Mouse (Mus musculus): ENCODE data around the gene Rpp30.

Gene Rpp30

DNA sequence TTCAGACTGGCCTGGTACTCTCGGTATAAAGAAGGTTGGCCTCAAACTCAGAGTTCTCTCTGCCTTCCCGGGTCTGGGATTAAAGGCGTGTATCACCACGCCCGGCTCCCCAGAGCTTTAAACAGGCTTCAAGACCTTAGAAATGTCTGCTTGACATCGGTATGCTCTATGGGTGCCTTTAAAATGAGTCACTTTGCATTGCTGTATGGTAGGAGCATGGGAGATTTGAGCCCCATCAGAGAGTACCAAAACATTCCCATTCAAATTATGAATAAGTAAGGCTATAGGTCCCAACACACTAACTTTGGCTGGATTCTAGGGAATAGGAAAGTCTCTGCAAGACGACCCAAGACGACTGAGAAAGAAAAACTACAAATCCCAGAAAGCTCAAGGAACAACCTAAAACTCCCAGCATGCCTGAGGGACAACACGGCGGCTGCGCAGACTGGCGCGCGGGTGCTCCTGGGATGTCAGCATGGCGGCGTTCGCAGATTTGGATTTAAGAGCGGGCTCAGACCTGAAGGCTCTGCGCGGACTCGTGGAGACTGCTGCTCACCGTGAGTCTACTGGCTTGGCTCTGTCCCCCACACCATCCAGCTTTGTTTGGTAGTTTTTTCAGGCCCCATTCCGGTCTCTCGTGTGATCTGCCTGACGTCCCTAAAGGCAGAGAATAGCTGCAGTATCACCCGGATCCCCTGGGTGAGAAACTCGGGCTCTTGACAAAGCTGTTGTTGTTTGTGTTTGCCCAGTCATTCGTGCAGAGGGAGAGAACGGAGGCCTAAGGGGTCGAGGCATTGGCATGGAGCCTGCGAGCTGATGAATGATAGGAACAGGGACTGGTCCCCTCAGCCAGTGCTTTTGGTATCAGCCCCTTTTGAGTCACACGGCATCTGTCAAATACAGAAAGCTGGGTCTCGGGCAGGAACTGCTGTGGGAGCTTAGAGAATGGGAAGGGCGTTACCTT is at the start of gene Rpp30:
TSS of gene Rpp30 (plus strand) at position 455 of the 964 bp plus-strand sequence.
- in situ Hi-C loops (cut with MboI, MseI), result no loop called here

DNA sequence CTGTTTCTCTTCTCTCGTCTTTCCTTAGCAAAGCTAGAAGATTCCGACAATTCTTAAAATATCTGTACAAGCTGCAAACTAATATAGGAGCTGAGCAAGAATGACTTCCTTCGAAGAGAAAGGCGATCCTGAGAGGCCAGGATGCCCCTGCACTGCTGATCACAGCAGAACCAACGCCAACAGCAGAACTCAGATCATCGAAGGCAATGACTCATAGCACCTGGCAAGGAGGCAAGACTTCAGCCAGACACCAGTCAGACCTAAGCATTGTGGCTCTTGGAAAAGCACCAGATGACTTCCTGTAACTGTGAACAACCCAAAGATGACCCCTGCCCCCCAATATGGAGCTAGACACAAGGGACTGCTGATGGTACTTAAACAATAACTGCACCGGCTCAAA is 37.5 kb upstream of the Rpp30 start:
- in situ Hi-C loops (cut with MboI, MseI), result no loop called here

DNA sequence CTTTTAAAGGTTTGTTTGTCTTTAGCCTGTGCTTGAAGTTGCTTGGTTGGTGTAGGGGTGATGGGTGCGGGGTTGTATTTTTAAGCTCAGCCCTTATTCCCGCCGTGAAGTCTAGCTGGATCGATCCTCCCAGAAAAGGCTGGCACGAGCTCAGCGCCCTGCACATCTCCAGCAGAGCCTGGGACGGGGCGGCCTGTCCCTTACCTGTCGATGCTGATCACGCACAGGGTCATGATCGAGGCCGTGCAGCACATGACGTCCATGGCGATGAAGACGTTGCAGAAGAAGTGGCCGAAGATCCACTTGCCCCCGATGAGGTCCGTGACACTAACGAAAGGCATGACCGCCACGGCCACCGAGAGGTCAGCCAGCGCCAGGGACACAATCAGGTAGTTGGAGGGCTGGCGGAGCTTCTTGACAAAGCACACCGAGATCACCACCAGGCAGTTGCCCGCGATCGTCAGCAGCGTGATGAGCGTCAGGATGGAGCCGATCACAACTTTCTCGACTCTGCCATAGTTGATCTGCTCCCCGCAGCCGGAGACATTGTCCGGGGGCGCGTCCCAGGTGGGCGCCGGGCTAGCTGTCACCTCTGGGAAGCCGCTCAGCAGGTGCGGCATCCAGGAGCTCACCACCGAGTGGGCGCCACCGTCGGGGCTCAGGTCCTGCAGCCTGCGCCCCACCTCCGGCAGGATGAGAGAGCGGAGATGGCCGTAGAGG is 26.9 kb upstream of the Rpp30 start:
- in situ Hi-C loops (cut with MboI, MseI), result no loop called here

DNA sequence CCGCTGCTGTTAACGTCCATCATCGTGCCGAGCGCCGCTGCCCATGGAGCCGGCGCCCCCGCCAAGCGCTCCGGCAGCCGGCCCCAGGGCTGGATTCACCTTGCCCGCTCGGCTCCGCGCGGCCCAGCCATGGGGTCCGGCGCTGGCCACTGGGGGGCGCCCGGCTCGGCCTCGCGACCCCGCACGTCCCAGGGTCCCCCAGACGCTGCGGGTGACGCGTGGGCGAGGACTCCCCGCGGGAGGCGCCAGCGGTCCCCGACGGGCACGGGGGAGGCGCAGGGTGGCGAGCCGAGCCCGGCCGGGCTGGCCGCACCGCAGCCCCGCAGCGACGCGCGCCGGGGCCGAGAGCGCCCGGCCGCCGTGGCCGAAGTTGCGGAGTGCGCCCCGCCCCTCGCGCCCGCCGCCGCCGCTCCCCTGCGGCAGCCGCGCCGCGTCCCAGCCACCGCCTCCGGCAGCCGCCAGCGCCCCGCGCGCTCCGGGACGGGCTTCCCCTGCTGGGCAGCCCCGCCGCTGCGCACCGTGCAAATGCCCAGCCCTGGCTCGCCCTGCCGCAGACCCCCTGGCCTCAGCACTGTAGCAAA is 26.2 kb upstream of the Rpp30 start, which contains the start of gene Htr7:
TSS of gene Htr7 (minus strand) at position 277 of the 581 bp plus-strand sequence.
- in situ Hi-C loops (cut with MboI, MseI), result no loop called here

DNA sequence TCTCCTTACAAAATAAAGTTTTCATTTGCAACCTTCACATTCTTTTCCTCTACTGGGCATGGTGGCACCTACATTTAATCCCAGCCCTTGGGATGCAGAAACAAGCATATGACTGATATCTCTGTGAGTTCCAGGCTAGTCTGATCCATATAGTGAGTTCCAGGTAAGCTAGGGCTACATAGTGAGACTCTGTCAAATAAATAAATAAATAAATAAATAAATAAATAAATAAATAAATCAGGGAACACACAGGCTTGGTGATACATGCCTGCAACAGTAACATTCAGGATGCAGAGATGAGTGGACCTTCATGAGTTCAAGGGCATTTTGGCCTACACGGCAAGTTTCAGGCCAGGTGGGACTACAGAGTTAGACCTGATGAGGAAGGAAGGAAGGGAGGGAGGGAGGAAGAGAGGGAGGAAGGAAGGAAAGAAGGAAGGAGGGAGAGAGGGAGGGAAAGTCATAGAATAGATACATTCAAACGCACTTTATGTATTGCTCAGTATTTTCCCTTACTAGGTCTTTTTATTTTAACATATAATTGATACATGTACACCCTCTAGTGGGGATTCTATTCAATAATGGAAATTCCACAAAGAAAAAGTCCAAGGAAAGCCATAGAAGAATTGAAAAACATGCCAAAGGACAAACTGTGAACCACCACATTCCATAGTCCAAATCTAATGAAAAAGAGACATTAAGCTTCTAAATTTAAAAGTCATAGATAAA is 20.6 kb upstream of the Rpp30 start:
- in situ Hi-C loops (cut with MboI, MseI), result no loop called here

DNA sequence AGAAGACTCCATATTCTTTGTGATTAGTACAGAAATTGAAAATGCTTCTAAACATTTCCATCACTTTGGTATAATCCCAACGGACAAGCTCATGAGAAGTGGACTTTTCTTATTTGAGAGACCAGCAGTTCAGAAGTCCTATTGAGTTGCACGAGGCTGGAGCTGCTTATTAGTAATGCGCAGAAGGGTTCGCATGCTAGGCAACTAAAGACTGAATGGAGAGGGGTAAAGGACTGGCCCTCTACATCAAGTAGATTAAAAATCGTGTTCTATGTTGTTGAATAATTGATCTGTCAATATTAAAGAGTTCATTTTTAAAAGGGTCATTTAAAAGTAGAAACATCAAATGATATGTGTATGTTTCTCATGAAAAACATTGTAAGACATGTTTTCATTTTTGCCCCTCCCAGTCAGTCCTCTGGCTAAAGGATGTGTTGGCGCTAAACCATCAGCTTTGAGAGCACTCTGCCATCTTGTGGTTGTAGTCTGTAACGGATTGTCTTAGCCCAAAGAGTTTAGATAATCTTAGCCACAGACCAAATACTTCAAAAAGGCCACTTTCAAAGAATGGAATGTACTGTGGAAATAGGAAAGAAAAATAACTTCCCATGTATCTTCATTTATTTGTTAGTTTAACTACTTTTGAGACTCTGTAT is 782 bp upstream of the Rpp30 start:
- in situ Hi-C loops (cut with MboI, MseI), result no loop called here

DNA sequence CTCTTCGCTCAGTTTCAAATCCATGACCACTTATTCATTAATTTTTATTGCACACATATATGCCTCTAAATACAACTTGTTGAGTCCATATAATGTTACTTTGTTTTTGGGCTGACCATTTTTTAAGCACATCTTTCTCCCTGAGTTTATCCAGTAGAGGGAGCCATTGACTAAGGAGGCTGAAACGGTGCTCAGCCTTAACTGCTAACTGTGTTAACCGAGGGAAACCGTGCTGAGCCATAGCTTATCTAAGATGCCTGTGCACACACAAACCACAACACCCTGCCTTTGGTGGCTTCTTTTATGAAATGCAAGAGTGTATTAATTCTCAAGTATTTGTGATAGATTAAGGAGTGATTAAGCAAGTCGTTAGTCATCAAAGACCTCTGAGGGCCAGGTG is 7.3 kb downstream of the Rpp30 start:
- in situ Hi-C loops (cut with MboI, MseI), result no loop called here

DNA sequence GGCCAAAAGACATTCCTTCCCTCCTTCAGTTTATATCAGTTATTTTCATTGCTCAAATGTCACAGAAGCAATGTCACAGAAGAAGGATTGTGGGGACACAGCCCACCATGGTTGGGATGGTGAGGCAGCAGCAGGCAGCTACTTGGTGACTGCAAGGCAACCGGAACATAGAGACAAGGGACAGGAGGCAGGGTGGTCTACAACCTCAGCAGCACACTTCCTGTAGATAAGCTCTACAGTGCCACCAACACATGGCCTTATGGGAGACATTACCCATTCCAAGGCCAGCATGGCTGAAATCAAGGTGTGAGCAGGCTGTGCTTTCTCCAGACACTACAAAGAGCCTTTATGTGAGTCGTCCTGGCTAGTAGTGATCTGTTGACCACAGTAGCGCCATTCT is 13.7 kb downstream of the Rpp30 start:
- in situ Hi-C loops (cut with MboI, MseI), result no loop called here

DNA sequence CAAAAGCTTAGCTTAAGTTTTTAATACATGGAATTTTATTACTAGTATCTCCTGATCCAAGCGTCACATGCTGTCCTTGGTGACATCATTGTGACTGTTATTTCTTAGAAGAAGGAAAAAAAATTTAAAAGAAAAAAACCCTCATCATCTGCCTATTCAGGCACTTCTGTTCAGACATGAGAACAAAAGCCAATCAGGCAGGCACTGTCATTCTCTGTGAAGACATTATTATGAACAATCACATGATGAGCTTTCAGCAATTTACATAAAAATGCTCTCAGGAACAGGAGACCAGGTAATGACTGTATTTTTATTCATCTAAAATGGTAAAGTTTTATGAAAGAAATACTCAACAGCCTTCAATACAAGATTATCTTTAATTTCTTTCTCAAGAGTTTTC is 14.7 kb downstream of the Rpp30 start:
- in situ Hi-C loops (cut with MboI, MseI), result no loop called here

DNA sequence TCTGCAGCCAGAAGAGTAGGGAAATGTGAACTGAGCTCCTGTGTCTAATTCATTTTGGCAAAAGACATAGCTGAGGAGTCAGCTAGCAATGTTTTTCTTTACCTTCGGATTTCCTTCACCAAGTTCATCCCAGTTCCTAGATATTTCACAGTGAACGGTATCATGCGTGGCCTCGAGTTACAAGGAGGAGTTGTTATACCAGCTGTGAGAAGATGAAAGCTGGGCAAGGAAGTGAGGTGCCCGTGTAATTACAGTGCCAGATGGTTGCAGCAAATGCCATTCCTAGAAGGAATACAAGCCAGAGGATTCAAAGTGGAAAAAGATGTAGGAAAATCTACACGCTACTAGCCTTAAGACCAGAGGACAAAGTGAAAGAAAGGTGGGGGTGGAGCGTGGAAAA is 15.4 kb downstream of the Rpp30 start:
- in situ Hi-C loops (cut with MboI, MseI), result no loop called here

DNA sequence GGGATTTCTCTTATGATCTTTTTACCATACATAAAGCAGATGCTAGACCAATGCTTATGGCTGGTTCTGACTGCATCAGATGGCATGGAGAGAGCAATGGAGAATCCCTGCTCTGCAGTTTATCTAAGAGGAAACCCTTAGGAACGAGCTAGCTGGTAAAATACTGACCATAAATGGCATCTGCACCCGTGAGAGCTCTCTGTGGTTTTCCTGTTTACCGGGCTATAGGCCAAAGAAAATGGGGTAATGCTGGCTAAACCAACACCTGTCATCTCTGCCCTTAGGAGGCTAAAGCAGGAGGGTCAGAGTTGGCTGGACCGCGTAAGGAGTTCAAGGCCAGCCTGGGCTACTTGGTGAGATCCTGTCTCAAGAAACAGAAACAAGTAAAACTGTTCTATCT is 20.4 kb downstream of the Rpp30 start:
- in situ Hi-C loops (cut with MboI, MseI), result no loop called here

DNA sequence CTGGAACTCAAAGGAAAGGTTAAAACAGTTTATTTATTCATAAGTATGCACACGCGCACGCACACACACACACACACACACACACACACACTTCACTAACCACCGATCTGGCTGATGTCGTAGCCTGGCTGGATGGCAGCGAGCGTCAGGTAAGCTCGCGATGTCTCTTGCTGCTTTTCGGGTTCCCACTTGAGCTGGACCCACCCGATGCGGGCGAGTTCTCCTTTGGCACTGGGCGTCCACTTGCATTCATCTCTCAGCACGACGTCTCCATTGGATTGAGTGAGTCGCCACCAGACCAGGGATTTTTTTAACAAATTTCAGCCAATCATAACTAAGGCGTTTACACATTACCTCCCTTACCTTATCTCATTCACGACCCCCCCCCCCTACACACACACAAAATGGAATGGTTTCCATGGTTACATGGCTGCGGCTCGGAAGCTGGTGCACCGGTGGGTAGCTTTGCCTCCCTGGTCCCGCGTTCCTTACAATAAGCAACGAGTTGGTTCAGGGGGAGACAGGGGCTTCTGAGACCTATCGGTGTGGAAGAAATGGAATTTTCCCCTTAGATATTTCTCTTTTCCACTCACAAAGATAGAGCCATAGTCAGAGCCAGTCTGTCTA is 25.9 kb downstream of the Rpp30 start:
- in situ Hi-C loops (cut with MboI, MseI), result no loop called here

DNA sequence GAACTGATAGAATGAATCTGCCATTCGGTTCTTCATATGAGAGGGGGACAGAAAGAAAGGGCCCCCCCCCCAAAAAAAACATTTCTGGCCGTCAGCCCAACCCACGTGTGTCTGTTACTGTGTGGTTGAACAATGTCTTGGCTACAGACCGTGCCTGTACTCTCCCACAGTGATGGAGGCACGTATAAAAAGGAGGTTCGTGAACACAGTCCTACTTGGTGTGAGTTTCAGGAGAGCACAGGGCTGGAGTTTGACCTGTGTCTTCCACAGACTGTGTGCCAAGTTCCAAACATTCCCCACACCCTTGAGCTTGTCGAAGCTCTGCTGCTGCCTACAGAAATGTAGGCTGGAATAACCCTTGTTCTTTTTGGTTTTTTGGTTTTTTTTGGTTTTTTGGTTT is 26.9 kb downstream of the Rpp30 start:
- in situ Hi-C loops (cut with MboI, MseI), result loop anchor here (5.0 to 10.0 kb wide), 2 partner anchors 324 to 352 kb away; no protein-coding TSS in a partner anchor

DNA sequence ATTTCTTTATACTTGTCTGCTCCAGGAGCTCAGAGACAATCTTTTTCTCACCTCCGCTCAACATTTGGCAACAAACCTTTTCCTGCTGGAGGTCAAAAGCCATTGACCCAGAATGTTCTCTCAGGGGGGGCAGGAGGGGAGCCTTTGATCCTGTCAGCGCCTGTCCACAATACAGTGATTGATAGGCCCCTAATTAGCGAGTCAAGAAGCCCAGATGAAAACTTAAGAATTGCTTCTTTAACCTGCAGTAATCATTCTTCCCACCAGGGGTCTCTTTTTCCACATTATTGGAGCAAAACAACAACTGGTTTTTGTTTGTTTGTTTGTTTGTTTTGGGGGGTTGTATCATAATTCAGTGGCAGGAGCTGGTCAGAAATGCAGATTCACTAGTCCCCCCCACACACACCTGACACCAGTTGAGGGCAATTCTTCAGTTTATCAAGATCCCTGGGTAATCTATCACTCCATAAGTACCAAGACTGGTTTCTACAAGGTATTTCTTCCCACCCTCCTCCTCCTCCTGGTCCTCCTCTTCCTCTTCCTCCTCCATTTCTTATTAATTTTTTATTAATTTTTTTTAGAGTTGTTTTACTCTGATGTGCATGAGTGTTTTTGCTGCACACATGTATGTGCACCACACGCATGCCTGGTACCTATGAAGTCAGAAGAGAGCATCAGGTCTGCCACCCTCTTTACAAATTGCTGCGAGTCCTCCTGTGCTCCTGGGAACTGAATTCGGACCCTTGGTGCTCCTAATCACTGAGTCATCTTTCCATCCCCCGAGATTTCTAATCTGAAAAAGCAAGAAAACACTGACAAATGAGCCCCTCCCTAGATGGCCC is 27.8 kb downstream of the Rpp30 start:
- in situ Hi-C loops (cut with MboI, MseI), result loop anchor here (5.0 to 10.0 kb wide), 2 partner anchors 324 to 351 kb away; no protein-coding TSS in a partner anchor

DNA sequence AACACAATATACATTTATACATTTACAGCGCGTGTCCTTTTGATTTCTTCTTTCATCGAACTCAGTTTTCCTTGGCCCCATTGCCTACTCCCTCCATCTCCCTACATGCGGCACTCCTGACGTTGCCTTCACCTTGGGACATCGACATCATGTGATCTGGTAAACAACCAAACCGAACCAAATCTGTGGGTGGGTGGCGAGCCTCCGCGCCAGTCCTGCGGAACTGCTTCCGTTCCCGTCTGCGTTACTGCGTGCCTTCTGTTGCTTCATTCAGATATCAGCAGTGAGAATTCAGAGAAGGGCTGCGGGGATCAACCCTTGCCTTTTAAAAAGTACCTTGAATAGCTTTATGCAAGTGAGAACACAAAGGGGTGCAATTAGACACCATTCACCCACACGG is 28.5 kb downstream of the Rpp30 start:
- in situ Hi-C loops (cut with MboI, MseI), result loop anchor here (5.0 to 10.0 kb wide), 2 partner anchors 323 to 350 kb away; no protein-coding TSS in a partner anchor

DNA sequence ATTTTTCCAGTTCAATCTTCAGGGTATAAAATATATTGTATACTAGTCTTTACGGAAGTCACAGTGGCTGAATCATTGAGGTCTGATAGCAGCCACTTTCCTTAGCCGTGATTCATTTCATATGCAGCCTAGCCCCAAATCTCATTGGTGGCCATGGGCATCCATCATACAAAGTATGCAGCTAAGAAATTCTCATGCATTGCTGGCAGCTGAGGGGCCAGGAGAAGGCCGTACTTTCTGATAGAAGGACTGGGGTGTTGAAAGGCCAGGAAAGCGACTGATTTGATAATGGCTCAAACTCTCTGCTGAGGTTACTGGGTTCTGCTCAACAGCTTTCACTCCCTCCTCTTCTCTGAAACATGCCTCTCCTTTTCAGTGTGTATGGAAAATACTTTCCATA is 32.7 kb downstream of the Rpp30 start:
- in situ Hi-C loops (cut with MboI, MseI), result loop anchor here (5.0 to 10.0 kb wide), 2 partner anchors 41 to 319 kb away; no protein-coding TSS in a partner anchor

DNA sequence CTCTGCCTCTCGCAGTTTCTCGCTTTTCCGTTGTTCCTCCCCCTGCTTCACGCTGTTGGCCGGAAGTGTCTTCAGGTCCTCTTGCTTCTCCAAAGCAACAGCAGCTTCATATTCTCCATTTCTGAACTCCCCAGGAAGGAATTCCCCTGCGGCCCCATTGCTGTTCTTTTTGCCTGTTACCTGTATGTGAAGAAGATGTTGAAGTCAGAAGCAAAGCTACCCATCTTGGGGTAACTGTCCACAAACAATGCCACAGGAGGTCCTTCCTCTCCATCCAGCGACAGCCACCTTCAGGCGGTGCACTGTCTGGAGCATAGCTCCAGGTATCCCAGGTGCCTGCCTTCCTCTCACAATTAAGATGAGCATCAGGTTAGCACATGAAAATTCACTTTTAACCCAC is 35.7 kb downstream of the Rpp30 start:
- in situ Hi-C loops (cut with MboI, MseI), result loop anchor here (5.0 to 10.0 kb wide), 2 partner anchors 38 to 316 kb away; no protein-coding TSS in a partner anchor

DNA sequence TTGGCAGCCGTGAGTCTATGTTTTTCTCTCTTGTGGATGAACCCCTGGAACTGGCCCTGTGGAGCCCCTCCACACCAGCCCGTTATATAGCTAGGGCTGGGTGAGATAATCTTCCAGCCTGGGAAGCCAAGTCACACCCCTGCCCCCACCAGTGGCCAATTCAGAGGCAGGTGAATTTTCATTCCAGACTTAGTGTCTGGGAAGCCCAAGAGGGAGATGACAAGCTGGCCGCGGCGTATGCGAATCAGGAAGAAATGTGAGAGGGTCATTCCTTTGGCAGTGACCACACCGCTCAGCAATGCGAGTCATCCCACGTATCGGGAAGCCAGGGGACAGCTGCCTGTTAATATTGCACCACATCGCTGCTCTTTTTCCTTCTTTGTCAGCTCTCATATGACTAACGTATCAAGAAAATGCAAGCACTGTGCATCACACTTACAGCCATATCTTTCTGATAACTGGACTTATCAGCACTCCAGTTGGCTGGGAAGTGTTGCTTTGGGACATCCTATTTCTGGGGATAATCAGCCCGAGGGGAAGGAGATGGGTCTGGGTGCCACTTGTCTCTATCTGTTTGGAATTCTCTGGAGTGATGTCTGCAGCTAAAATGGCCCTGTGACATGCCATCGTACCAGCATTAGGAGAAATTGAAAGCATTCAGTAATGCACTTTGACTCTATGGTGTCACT is 36.4 kb downstream of the Rpp30 start, which contains the start of gene Ankrd1:
TSS of gene Ankrd1 (minus strand) at position 317 of the 689 bp plus-strand sequence.
- in situ Hi-C loops (cut with MboI, MseI), result loop anchor here (5.0 to 10.0 kb wide), 2 partner anchors 37 to 315 kb away; no protein-coding TSS in a partner anchor

DNA sequence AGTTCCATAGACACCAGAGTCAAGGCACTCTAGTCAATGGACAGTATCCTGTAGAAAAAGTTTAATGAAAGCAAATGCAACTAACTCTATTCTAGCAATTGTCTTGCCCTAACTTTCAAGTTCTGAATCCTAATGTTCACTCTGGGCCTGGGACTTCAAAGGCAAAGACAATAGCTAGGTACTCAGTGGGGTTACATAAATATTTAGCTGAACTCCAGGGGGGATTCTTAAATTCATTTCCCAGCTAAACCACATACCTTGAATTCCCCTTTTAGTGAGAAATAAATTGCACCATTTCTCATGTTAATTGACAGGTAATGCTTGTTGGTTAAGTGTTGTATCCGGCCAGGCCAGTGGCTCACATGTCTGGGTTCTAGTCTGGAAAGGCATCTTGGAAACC is 40.7 kb downstream of the Rpp30 start:
- in situ Hi-C loops (cut with MboI, MseI), result no loop called here
